Mouse (Mus musculus) embryonic facial prominence, embryonic 13.5 days (tissue): ENCODE results near the gene Suclg2. TPM values are rescaled to one million over a fixed set of nuclear protein-coding genes. Genes with fewer than 3 reads are reported as not detected.
"Not testable (repeated sequence)": the region's sequence is repeated elsewhere in the genome, so short reads cannot be mapped to it uniquely, and the experiment has no call there.

ENCODE experiments used
- ATAC-seq: fragments of 200-750 bp; cut with Nextera tagmentation; 2 replicates; pipeline ENCODE4 v1.8.0; 2017; ENCODE audit warnings: low read depth; ENCODE audit not compliant: insufficient number of reproducible peaks, insufficient read depth, low FRiP score, low TSS enrichment
- H3K27ac ChIP-seq: fragments of 300-500 bp; sonication (generic); 2 replicates; pipeline ENCODE4 v1.5.1; 2015; ENCODE audit warnings: moderate library complexity, mild to moderate bottlenecking, inconsistent platforms
- H3K27me3 ChIP-seq: fragments of 300-500 bp; sonication (generic); 2 replicates; pipeline ENCODE4 v1.6.1; 2015; ENCODE audit warnings: mild to moderate bottlenecking, inconsistent platforms
- H3K36me3 ChIP-seq: fragments of 300-500 bp; sonication (generic); 2 replicates; pipeline ENCODE4 v1.6.1; 2015; ENCODE audit warnings: mild to moderate bottlenecking, inconsistent platforms
- H3K4me1 ChIP-seq: fragments of 300-500 bp; sonication (generic); 2 replicates; pipeline ENCODE4 v1.6.1; 2015; ENCODE audit warnings: inconsistent platforms
- H3K4me2 ChIP-seq: fragments of 300-500 bp; sonication (generic); 2 replicates; pipeline ENCODE4 v1.6.1; 2015; ENCODE audit warnings: moderate library complexity, mild to moderate bottlenecking, inconsistent platforms
- H3K4me3 ChIP-seq: fragments of 300-500 bp; sonication (generic); 2 replicates; pipeline ENCODE4 v1.5.1; 2015; ENCODE audit warnings: mild to moderate bottlenecking, inconsistent platforms
- H3K9ac ChIP-seq: fragments of 300-500 bp; sonication (generic); 2 replicates; pipeline ENCODE4 v1.6.1; 2015; ENCODE audit warnings: mild to moderate bottlenecking, inconsistent platforms
- H3K9me3 ChIP-seq: fragments of 300-500 bp; sonication (generic); 2 replicates; pipeline ENCODE4 v1.6.1; 2016; ENCODE audit warnings: inconsistent platforms
- WGBS: fragments of 180-500 bp; shearing (Covaris S2); methylation state at CpG from one replicate; pipeline ENCODE4 v1.1.7; 2015; ENCODE audit warnings: mixed read lengths; 5-methylcytosine and 5-hydroxymethylcytosine counted together
- polyA plus RNA-seq: library from polyadenylated mRNA; unstranded; fragments of >200 nt; fragmentation: Nextera tagmentation; extraction: Ambion mirVana; gene quantifications from 2 replicates; pipeline ENCODE4 v1.2.1, GENCODE M21; 2015

Suclg2 gene
- polyA plus RNA-seq, 1 experiment from 2014 or later: 52.3 TPM

- H3K36me3 ChIP-seq: no peaks in the 10 kb centered on the region
- H3K4me3 ChIP-seq: no peak overlapping the region
- 88% methylated on average over 4 of the region's 4 CpGs for WGBS
- H3K27me3 ChIP-seq: no peaks in the 10 kb centered on the region
- H3K27ac ChIP-seq: no peak overlapping the region
- H3K9me3 ChIP-seq: no peaks in the 10 kb centered on the region
- H3K4me2 ChIP-seq: no peak overlapping the region
- H3K9ac ChIP-seq: no peak overlapping the region
- H3K4me1 ChIP-seq: peaks cover 4% of the 10 kb centered on the region
- no peak for ATAC-seq
Observed at GRCm38 (mm10) chr6:95618434-95618833, 100.2 kb downstream of the Suclg2 start.

DNA sequence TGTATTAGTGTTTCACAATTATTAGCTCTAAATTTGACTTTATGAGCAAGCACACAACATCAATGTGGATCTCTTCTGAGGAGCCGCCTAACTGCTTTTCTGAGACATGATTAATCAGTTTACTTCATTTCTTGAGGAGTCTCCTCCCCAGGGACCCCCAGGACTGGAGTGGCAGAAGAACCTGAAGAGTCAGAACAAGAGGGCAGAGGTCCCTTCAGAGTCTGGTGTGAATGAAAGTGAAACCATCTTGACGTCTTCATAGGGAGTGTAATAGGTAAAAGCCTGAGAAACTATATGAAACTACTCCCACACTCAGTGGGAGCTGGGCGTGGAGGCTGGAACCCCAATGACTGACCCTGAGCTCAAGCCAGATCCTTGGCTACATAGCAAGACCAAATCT, 105.4 kb downstream of the Suclg2 start:
- Histone ChIP-seq H3K9me3 (no peaks in the 10 kb centered on the region), H3K27ac (no peak overlapping the region; the same call in 1 of the 2 replicates), H3K9ac (no peak overlapping the region), H3K4me3 (no peak overlapping the region), H3K4me1 (no peaks in the 10 kb centered on the region), H3K27me3 (no peaks in the 10 kb centered on the region), H3K36me3 (no peaks in the 10 kb centered on the region), H3K4me2 (no peak overlapping the region)
- 79% methylated on average over 3 of the region's 3 CpGs for WGBS
- ATAC-seq: no peak

DNA sequence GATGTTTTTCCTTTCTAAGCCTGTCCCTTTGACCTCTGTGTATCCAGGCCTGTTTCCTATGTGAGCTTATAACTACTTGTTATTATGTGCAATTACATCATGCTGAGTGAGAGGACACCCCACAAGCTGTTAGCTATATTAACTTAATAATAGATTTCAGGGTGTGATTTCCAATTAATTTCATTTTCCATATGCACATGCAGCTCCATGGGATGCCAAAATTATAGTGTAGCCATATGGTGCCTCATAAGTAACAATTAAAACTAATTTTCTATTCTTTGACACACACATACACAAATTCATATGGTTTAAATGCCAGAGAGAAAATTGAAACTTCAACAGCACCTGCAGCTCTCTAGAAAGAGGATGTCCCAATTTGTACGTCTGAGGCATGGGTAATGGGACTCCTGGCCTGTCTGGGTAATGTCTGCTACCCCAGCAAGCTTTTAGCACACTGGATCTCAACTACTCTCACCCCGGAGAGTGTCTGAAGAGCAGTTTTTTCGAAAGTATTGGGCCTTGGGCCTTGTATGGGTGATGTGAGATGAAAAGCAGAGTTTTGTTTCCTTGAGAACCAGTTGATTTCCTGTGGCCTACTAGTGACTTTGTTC, 106.1 kb downstream of the Suclg2 start:
- Histone ChIP-seq H3K4me1 (0 out of 2 replicates have a peak, but pooled peaks cover 2% of the 10 kb centered on the region), H3K9me3 (no peaks in the 10 kb centered on the region), H3K27me3 (no peaks in the 10 kb centered on the region), H3K36me3 (no peaks in the 10 kb centered on the region), H3K4me3 (no peak overlapping the region), H3K27ac (no peak overlapping the region; the same call in 1 of the 2 replicates), H3K9ac (no peak overlapping the region), H3K4me2 (no peak overlapping the region)
- no peak for ATAC-seq
- WGBS: 67% methylated on average over 3 of the region's 3 CpGs

DNA sequence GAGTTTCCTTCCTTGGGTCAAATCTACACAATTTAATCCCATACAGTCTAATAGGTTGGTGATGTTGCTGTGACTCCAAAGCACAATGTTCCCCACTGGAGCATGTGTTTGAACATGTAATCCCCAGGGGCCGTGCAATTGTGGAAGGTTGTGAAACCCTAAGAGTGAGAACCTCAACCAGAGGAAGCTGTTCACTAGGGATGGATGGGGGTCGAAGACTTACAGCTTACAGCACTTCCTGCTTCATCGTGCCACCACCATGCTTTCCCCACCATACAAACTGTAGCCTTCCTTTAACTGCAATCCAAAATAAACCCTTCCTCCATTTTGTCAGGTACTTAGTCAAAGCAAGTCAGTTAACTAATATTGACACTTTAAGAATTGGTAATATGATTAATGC, 107.5 kb downstream of the Suclg2 start:
- 87% methylated on average over 3 of the region's 3 CpGs for WGBS
- 0 out of 2 replicates have a peak, but pooled peaks cover 4% of the 10 kb centered on the region for H3K4me1 ChIP-seq

GRCm38 (mm10) chr6:95608123-95608522, 110.5 kb downstream of the Suclg2 start:
- H3K4me2 ChIP-seq: no peak overlapping the region
- no peaks in the 10 kb centered on the region for H3K27me3 ChIP-seq
- 0 out of 2 replicates have a peak, but pooled peaks cover 2% of the 10 kb centered on the region for H3K36me3 ChIP-seq
- WGBS: 87% methylated on average over 3 of the region's 3 CpGs
- 0 out of 2 replicates have a peak, but pooled peaks cover 4% of the 10 kb centered on the region for H3K4me1 ChIP-seq
- no peak overlapping the region for H3K9ac ChIP-seq
- no peak overlapping the region for H3K27ac ChIP-seq
- H3K4me3 ChIP-seq: no peak overlapping the region
- H3K9me3 ChIP-seq: no peaks in the 10 kb centered on the region
- ATAC-seq: no peak

More for the DNA sequence above, 107.5 kb downstream of the Suclg2 start:
- Histone ChIP-seq H3K9me3 (no peaks in the 10 kb centered on the region), H3K4me3 (no peak overlapping the region), H3K27ac (no peak overlapping the region), H3K36me3 (no peaks in the 10 kb centered on the region), H3K9ac (no peak overlapping the region), H3K4me2 (no peak overlapping the region), H3K27me3 (no peaks in the 10 kb centered on the region)
- ATAC-seq: no peak

DNA sequence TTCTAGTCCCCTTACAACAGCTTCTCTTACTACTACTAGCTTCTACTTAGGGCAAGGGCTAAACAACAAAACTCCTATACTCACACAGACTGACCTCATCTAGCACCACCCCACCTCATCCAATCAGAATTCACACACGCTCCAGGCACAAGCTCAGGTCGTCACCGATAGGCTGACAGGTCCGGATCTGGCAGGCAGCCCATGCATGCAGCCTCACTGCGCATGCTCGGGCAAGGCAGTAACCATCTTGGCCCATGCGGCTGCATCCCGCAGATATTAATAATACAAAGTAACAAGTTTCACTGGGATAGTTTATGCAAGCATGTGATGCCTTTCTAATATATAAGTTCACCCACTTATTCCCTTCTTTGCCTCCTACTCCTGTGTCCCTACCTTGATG, 117.9 kb downstream of the Suclg2 start:
- H3K4me1 ChIP-seq, H3K4me2 ChIP-seq, H3K27ac ChIP-seq, H3K9me3 ChIP-seq, H3K27me3 ChIP-seq, ATAC-seq, H3K4me3 ChIP-seq, H3K9ac ChIP-seq, H3K36me3 ChIP-seq: not testable (repeated sequence)
- 92% methylated on average over 8 of the region's 8 CpGs for WGBS

GRCm38 (mm10) chr6:95596766-95597750, 121.5 kb downstream of the Suclg2 start:
- Histone ChIP-seq H3K9ac (no peak overlapping the region), H3K27ac (no peak overlapping the region), H3K4me3 (no peak overlapping the region), H3K4me2 (no peak overlapping the region), H3K9me3 (no peaks in the 10 kb centered on the region), H3K36me3 (peaks cover 12% of the 10 kb centered on the region; the same call in 1 of the 2 replicates), H3K4me1 (no peaks in the 10 kb centered on the region), H3K27me3 (no peaks in the 10 kb centered on the region)
- ATAC-seq: no peak
- WGBS: 83% methylated on average over 15 of the region's 15 CpGs

- WGBS: 78% methylated on average over 2 of the region's 2 CpGs
- no peaks in the 10 kb centered on the region for H3K27me3 ChIP-seq
- H3K4me3 ChIP-seq: no peak overlapping the region
- no peak for ATAC-seq
- H3K9ac ChIP-seq: no peak overlapping the region
- no peak overlapping the region for H3K4me2 ChIP-seq
- no peak overlapping the region for H3K27ac ChIP-seq
- H3K9me3 ChIP-seq: no peaks in the 10 kb centered on the region
- peaks cover 12% of the 10 kb centered on the region; the same call in 1 of the 2 replicates for H3K36me3 ChIP-seq
- no peaks in the 10 kb centered on the region for H3K4me1 ChIP-seq
Observed at GRCm38 (mm10) chr6:95595852-95596251, 122.7 kb downstream of the Suclg2 start.

GRCm38 (mm10) chr6:95594239-95594638, 124.4 kb downstream of the Suclg2 start:
- WGBS: 87% methylated on average over 4 of the region's 4 CpGs
- no peak for ATAC-seq
- no peaks in the 10 kb centered on the region for H3K9me3 ChIP-seq

GRCm38 (mm10) chr6:95592396-95592795, 126.2 kb downstream of the Suclg2 start:
- no peaks in the 10 kb centered on the region for H3K4me1 ChIP-seq
- H3K4me2 ChIP-seq: no peak overlapping the region
- H3K9ac ChIP-seq: no peak overlapping the region
- 87% methylated on average over 6 of the region's 6 CpGs for WGBS
- no peak for ATAC-seq
- peaks cover 12% of the 10 kb centered on the region; the same call in 1 of the 2 replicates for H3K36me3 ChIP-seq
- no peak overlapping the region for H3K4me3 ChIP-seq
- H3K27ac ChIP-seq: no peak overlapping the region
- H3K27me3 ChIP-seq: no peaks in the 10 kb centered on the region
- H3K9me3 ChIP-seq: no peaks in the 10 kb centered on the region

More at GRCm38 (mm10) chr6:95594239-95594638, 124.4 kb downstream of the Suclg2 start:
- H3K9ac ChIP-seq: no peak overlapping the region
- no peak overlapping the region for H3K4me3 ChIP-seq
- peaks cover 12% of the 10 kb centered on the region; the same call in 1 of the 2 replicates for H3K36me3 ChIP-seq
- H3K27ac ChIP-seq: no peak overlapping the region
- H3K4me2 ChIP-seq: no peak overlapping the region
- H3K27me3 ChIP-seq: no peaks in the 10 kb centered on the region
- H3K4me1 ChIP-seq: no peaks in the 10 kb centered on the region

- Histone ChIP-seq H3K27ac (no peak overlapping the region), H3K4me2 (no peak overlapping the region), H3K4me3 (no peak overlapping the region), H3K9me3 (no peaks in the 10 kb centered on the region), H3K36me3 (peaks cover 12% of the 10 kb centered on the region; the same call in 1 of the 2 replicates), H3K27me3 (no peaks in the 10 kb centered on the region), H3K9ac (no peak overlapping the region), H3K4me1 (no peaks in the 10 kb centered on the region)
- WGBS: 65% methylated on average over 4 of the region's 4 CpGs
- no peak for ATAC-seq
Observed at GRCm38 (mm10) chr6:95590463-95590862, 128.1 kb downstream of the Suclg2 start.
